Comparison of ENCODE assay signal across 17 mouse cellular contexts in genomic region chr1:65217972-65218371, GRCm38 (mm10). TPM values are rescaled to one million over a fixed set of nuclear protein-coding genes. Genes with fewer than 3 reads are reported as not detected.
DNase-seq lines count a peak whose midpoint lies in the region; TF ChIP-seq lines count a peak whose summit lies in the region.
"Had no signal": no experiment of that assay in that cellular context is flagged by ENCODE, and none has a peak within 500 bp of the region (broad histone marks: within the 10 kb centered on the region; RNA-seq: fewer than 3 reads in every experiment).

No protein-coding gene starts in this region.

- H3K4me3 ChIP-seq in C2C12 (ENCODE audit: insufficient read depth, poor library complexity, severe bottlenecking) (no peak overlapping the region), myocyte (no peak overlapping the region)

- H3ac ChIP-seq in C2C12 (ENCODE audit: control insufficient read depth, insufficient read length, low read depth) (no peak overlapping the region), myocyte (ENCODE audit: control insufficient read depth, insufficient read length) (no peak overlapping the region)

- H3K79me3 ChIP-seq in C2C12 (ENCODE audit: low read depth) = no peaks in the 10 kb centered on the region

- H3K79me2 ChIP-seq in C2C12 (ENCODE audit: control insufficient read depth, insufficient read depth) (no peaks in the 10 kb centered on the region), myocyte (ENCODE audit: control insufficient read depth, insufficient read depth) (no peaks in the 10 kb centered on the region)

- DNase-seq in kidney, postnatal 25 days = no peak
- no peak for DNase-seq in frontal cortex, postnatal 25 days (ENCODE audit: low spot score in 2 of 2)
- DNase-seq: adrenal gland, adult 2 months; adrenal gland, adult 8-10 months; adrenal gland, postnatal 10 days; adrenal gland, postnatal 14 days; adrenal gland, postnatal 25 days; adrenal gland, postnatal 36 days; B cell, adult 2 months; cerebellum, adult 11 months; cerebellum, adult 11-12 months; cerebellum, adult 18-20 months; cerebellum, adult 2 months had no signal

- H3K27me3 ChIP-seq in C2C12 (ENCODE audit: control insufficient read depth, insufficient read depth, insufficient read length) (no peaks in the 10 kb centered on the region), myocyte (ENCODE audit: control insufficient read depth, insufficient read depth, insufficient read length) (no peaks in the 10 kb centered on the region)
- H3K27me3 ChIP-seq: CH12.LX, Patski had no signal

- peak overlapping the region; percentile 40 for H3K4me2 ChIP-seq in myocyte (ENCODE audit: low read depth)

- TF ChIP-seq CTCF in C2C12 (IDR thresholded peaks at IDR 0.05; ENCODE audit: control insufficient read depth, insufficient read depth, insufficient read length) = no peak

- H3K36me3 ChIP-seq in C2C12 (ENCODE audit: control insufficient read depth, insufficient read depth) (peaks cover 40% of the 10 kb centered on the region), myocyte (ENCODE audit: control insufficient read depth, insufficient read depth) (peaks cover 34% of the 10 kb centered on the region)

- no peak for TF ChIP-seq POLR2A in myocyte (IDR thresholded peaks at IDR 0.05; ENCODE audit: insufficient read length, low read depth)

TF ChIP-seq in C2C12, 6 proteins besides CTCF, POLR2A, EP300 and RAD21:
- peak; percentile 93 for TF ChIP-seq MYOD1 (IDR thresholded peaks at IDR 0.05; ENCODE audit: control insufficient read depth, insufficient read length, low read depth)
- no peak for TF ChIP-seq FOSL1 (IDR thresholded peaks at IDR 0.05; ENCODE audit: insufficient read depth, low read length, poor library complexity, severe bottlenecking)

TF ChIP-seq in myocyte, 11 proteins besides CTCF, POLR2A, EP300 and RAD21:
- TF ChIP-seq REST (IDR thresholded peaks at IDR 0.05; ENCODE audit: insufficient read depth, insufficient read length) = no peak
- peak; percentile 27 for TF ChIP-seq TCF3 (IDR thresholded peaks at IDR 0.05; ENCODE audit: insufficient read length, low read depth)
- TF ChIP-seq MYOG (IDR thresholded peaks at IDR 0.05; ENCODE audit: control insufficient read depth in 1 of 3, insufficient read depth in 1 of 3, insufficient read length in 2 of 3, low read depth in 2 of 3) = no peak
- peak; percentile 28 for TF ChIP-seq TCF12 (IDR thresholded peaks at IDR 0.05; ENCODE audit: insufficient read depth, poor library complexity, severe bottlenecking)
- no peak for TF ChIP-seq SRF (IDR thresholded peaks at IDR 0.05; ENCODE audit: control insufficient read depth, insufficient read length, low read depth)
- no peak for TF ChIP-seq MAX (IDR thresholded peaks at IDR 0.05; ENCODE audit: low read depth)
- no peak for TF ChIP-seq E2F4 (IDR thresholded peaks at IDR 0.05; ENCODE audit: insufficient read depth)
- TF ChIP-seq POLR2AphosphoS2 (IDR thresholded peaks at IDR 0.05; ENCODE audit: insufficient read length, low read depth) = no peak
- peak in 2 of 3 experiments; percentile 75 to 77 for TF ChIP-seq MYOD1 (IDR thresholded peaks at IDR 0.05; ENCODE audit: control insufficient read depth in 1 of 3, insufficient read length in 2 of 3, low read depth in 2 of 3)

RNA-seq across cellular contexts. Expression of gene Pikfyve, which starts 31.5 kb away (rescaled TPM):
- polyA plus RNA-seq in C2C12 (2012; fragmentation: generic; extraction: Trizol) = 3.2 TPM
- 4.2 TPM for polyA plus RNA-seq in myocyte (2012; fragmentation: generic; extraction: Trizol)

RNA-seq across cellular contexts. Expression of gene Idh1, which starts 31.7 kb away (rescaled TPM):
- polyA plus RNA-seq in C2C12 (2012; fragmentation: generic; extraction: Trizol) = 38.7 TPM
- polyA plus RNA-seq in myocyte (2012; fragmentation: generic; extraction: Trizol) = 44.7 TPM
